Mouse (Mus musculus) left cerebral cortex, adult 6 months (tissue): ENCODE results near the gene Tmod2. TPM values are rescaled to one million over a fixed set of nuclear protein-coding genes. Genes with fewer than 3 reads are reported as not detected.

ENCODE experiments used
- long read RNA-seq, 2 experiments: library from polyadenylated mRNA; unstranded; transcript quantifications; one replicate each; pipeline ENCODE4 v2.0.0; 2019 to 2020
- polyA plus RNA-seq: library from polyadenylated mRNA; unstranded; fragments of <200 nt; fragmentation: Nextera tagmentation; gene quantifications from 2 replicates; pipeline ENCODE4 v1.2.3, GENCODE M21; 2021

Tmod2 gene
- polyA plus RNA-seq = 210 and 317 TPM in 2 replicates
- long read RNA-seq, experiment 1, full-length matches to known transcripts = 605 of 782 reads
- long read RNA-seq, experiment 1, partial matches to known transcripts = 25 of 782 reads
- long read RNA-seq, experiment 1, other reads (novel, unspliced or antisense) = 152 of 782 reads
- long read RNA-seq, experiment 2, full-length matches to known transcripts = 156 of 260 reads
- long read RNA-seq, experiment 2, partial matches to known transcripts = 45 of 260 reads
- long read RNA-seq, experiment 2, other reads (novel, unspliced or antisense) = 59 of 260 reads

GRCm38 (mm10) chr9:75610571-75611493 lies at the start of gene Tmod2:
Tmod2 (minus strand) TSS chr9:75611325.

GRCm38 (mm10) chr9:75625556-75626307 lies 14.6 kb upstream of the Tmod2 start, which contains the start of gene Lysmd2:
Lysmd2 (plus strand) TSS chr9:75625741.

GRCm38 (mm10) chr9:75559512-75560012 lies 51.6 kb downstream of the Tmod2 start, which contains the start of gene Tmod3:
Tmod3 (minus strand) TSS chr9:75559657.

Other genes with a start within 250 kb of the Tmod2 start
- gene Mapk6, start 201.3 kb downstream of the Tmod2 start, polyA plus RNA-seq = 27.1 and 87.8 TPM in 2 replicates
- gene Leo1, start 169.8 kb downstream of the Tmod2 start, polyA plus RNA-seq = 16.8 and 24.1 TPM in 2 replicates
- 26.4 and 33.5 TPM in 2 replicates for gene Tmod3, start 51.7 kb downstream of the Tmod2 start, polyA plus RNA-seq
- 135 and 152 TPM in 2 replicates for gene Lysmd2, start 14.4 kb upstream of the Tmod2 start, polyA plus RNA-seq
- 127 and 132 TPM in 2 replicates for gene Scg3, start 72.7 kb upstream of the Tmod2 start, polyA plus RNA-seq
- gene Bmp5, start 164.0 kb upstream of the Tmod2 start, polyA plus RNA-seq = 0.47 and 0.63 TPM in 2 replicates